Mouse (Mus musculus) liver, embryonic 16.5 days (tissue): ENCODE measurements around the gene Rnase9. TPM values are rescaled to one million over a fixed set of nuclear protein-coding genes. Genes with fewer than 3 reads are reported as not detected.

Source experiments
- ATAC-seq: fragments of 200-750 bp; cut with Nextera tagmentation; 2 replicates; pipeline ENCODE4 v1.8.0; 2017; ENCODE audit warnings: low read depth, mild to moderate bottlenecking, moderate number of reproducible peaks, moderate library complexity
- H3K27ac ChIP-seq: fragments of 300-500 bp; sonication (generic); 2 replicates; pipeline ENCODE4 v1.5.1; 2014; ENCODE audit warnings: mild to moderate bottlenecking, low read length
- H3K27me3 ChIP-seq: fragments of 300-500 bp; sonication (generic); 2 replicates; pipeline ENCODE4 v1.6.1; 2014; ENCODE audit warnings: low read depth, low read length, mixed read lengths; ENCODE audit not compliant: control insufficient read depth, insufficient read depth
- H3K36me3 ChIP-seq: fragments of 300-500 bp; sonication (generic); 2 replicates; pipeline ENCODE4 v1.6.1; 2014; ENCODE audit warnings: mild to moderate bottlenecking; ENCODE audit not compliant: control insufficient read depth, insufficient read depth
- H3K4me1 ChIP-seq: fragments of 300-500 bp; sonication (generic); 2 replicates; pipeline ENCODE4 v1.6.1; 2014; ENCODE audit warnings: low read depth, low read length, mixed read lengths; ENCODE audit not compliant: control insufficient read depth
- H3K4me2 ChIP-seq: fragments of 300-500 bp; sonication (generic); 2 replicates; pipeline ENCODE4 v1.6.1; 2014; ENCODE audit warnings: low read depth, low read length, mixed read lengths
- H3K4me3 ChIP-seq: fragments of 300-500 bp; sonication (generic); 2 replicates; pipeline ENCODE4 v1.5.1; 2014; ENCODE audit warnings: low read depth, mild to moderate bottlenecking, low read length
- H3K9ac ChIP-seq: fragments of 300-500 bp; sonication (generic); 2 replicates; pipeline ENCODE4 v1.6.1; 2014; ENCODE audit warnings: low read depth, low read length
- H3K9me3 ChIP-seq: fragments of 300-500 bp; sonication (generic); replicated peaks from 2 replicates; pipeline ENCODE4 v1.6.1; 2016; ENCODE audit warnings: low read length; ENCODE audit not compliant: control insufficient read depth
- WGBS: fragments of 180-500 bp; shearing (Covaris S2); extraction: QIAGEN DNeasy Blood & Tissue Kit; methylation state at CpG from one replicate; pipeline ENCODE4 v1.1.7; 2014; ENCODE audit not compliant: insufficient replicate concordance; 5-methylcytosine and 5-hydroxymethylcytosine counted together
- polyA plus RNA-seq: library from polyadenylated mRNA; unstranded; fragments of >200 nt; fragmentation: Nextera tagmentation; extraction: Ambion mirVana; gene quantifications from 2 replicates; pipeline ENCODE4 v1.2.1, GENCODE M21; 2015

The Rnase9 gene
- polyA plus RNA-seq, 1 experiment from 2014 or later, result not detected

DNA sequence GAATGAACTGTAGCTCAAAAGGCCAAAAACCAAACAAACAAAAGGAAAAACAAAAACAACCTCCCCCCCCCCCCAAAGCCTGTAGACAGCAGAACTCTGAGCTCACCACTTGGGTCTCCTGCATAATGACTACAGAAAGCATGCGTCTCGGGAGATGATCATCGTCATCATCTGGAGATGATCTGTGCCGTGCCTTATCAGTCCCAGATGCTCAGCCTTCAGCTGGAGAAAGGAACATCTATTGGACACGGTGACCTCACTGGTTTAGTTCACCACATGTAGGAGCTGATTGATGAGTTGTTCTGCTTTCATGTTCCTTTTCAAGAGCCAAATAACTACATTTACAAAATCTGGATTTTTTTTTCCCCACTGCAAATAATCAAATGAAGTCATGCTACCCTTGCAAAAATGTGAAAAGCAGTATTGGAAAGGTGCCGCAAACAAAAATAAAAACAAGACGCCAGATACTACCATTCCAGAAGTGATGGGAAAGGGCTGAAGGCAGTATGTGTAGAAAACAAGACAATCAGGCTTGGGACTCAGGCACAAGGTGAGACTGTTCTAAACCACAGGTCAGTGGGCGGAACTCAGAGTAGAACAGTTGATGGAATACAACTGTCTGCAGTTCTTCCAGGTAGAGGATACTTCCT lies 34.4 kb downstream of the Rnase9 start, which contains the start of gene Rnase10:
TSS of gene Rnase10 (plus strand) at position 600 of the 650 bp plus-strand sequence.
- WGBS, result 58% methylated on average over 8 of the region's 8 CpGs
- no peak for ATAC-seq
- Histone ChIP-seq H3K27me3 (no peaks in the 10 kb centered on the region), H3K4me1 (no peaks in the 10 kb centered on the region; the same call in 1 of the 2 replicates), H3K9ac (no peak within 1 kb of the TSS), H3K36me3 (no peaks in the 10 kb centered on the region), H3K9me3 (no peaks in the 10 kb centered on the region), H3K27ac (peak within 1 kb of the TSS; percentile 57), H3K4me2 (no peak within 1 kb of the TSS), H3K4me3 (no peak within 1 kb of the TSS)

- H3K4me2 ChIP-seq, result no peak overlapping the region
- no peaks in the 10 kb centered on the region for H3K27me3 ChIP-seq
- WGBS, result 36% methylated on average over 2 of the region's 2 CpGs
- no peak overlapping the region for H3K27ac ChIP-seq
- no peak overlapping the region for H3K9ac ChIP-seq
- H3K9me3 ChIP-seq, result no peaks in the 10 kb centered on the region
- H3K4me3 ChIP-seq, result no peak overlapping the region
- ATAC-seq, result peak; percentile 30; the same call in 1 of the 2 replicates
- H3K4me1 ChIP-seq, result no peaks in the 10 kb centered on the region
- no peaks in the 10 kb centered on the region for H3K36me3 ChIP-seq
Measured at GRCm38 (mm10) chr14:50997999-50998666, 43.5 kb downstream of the Rnase9 start.

DNA sequence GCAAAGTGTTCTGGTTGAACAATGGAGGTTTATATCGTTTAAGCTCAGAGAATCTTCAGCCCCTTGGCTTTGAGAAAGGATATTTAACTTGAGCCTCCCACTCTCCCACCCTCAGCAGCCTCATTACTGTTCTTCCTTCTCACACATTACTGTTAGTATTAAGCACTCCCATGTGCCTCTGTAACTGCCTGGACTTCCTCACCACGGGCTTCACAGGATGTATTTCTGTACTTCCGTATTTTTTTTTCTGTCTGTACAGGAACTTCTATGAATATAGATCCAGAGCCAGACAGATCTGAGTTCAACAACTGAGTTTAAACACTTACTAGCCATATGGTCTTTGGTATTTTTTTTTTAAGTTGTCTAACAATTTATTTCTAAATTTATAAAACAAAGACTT lies 44.6 kb downstream of the Rnase9 start:
- H3K4me2 ChIP-seq, result no peak overlapping the region
- H3K9me3 ChIP-seq, result no peaks in the 10 kb centered on the region
- H3K4me3 ChIP-seq, result no peak overlapping the region
- no peak overlapping the region for H3K27ac ChIP-seq
- no peak for ATAC-seq
- H3K4me1 ChIP-seq, result no peaks in the 10 kb centered on the region
- 16% methylated on average over 3 of the region's 3 CpGs for WGBS
- no peaks in the 10 kb centered on the region for H3K36me3 ChIP-seq
- H3K9ac ChIP-seq, result no peak overlapping the region
- no peaks in the 10 kb centered on the region for H3K27me3 ChIP-seq

DNA sequence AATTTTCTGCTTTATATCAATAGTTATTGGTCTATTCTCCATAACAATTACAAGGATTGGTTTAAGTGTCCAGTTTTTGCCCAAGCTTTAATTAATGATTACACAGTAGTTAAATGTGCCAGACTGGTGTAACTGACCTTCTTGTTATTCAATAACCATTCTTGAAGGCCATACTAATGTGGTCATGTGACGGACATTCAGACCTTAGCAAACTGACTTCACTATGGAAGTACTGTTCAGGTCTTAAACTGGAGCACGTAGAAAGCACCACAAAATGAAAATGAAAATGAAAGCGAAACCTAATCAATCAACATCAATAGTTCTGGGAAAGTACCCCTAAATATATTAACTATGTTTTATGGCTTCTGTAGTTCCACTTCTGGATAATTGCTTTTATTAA lies 50.6 kb downstream of the Rnase9 start:
- no peak overlapping the region for H3K27ac ChIP-seq
- peak; percentile 59; the same call in 1 of the 2 replicates for ATAC-seq
- 54% methylated on average over 3 of the region's 3 CpGs for WGBS

More for the DNA sequence above, 50.6 kb downstream of the Rnase9 start:
- Histone ChIP-seq H3K4me2 (0 out of 2 replicates have a peak overlapping the region, but pooled peaks have one; percentile 10), H3K9me3 (no peaks in the 10 kb centered on the region), H3K36me3 (no peaks in the 10 kb centered on the region), H3K9ac (no peak overlapping the region), H3K4me3 (no peak overlapping the region), H3K4me1 (no peaks in the 10 kb centered on the region), H3K27me3 (no peaks in the 10 kb centered on the region)

Other genes with a start within 250 kb of the Rnase9 start
- not detected in 2 replicates for gene Ccnb1ip1, start 234.1 kb downstream of the Rnase9 start, polyA plus RNA-seq
- gene Parp2, start 234.0 kb downstream of the Rnase9 start, polyA plus RNA-seq, result 28.9 and 31.0 TPM in 2 replicates
- 3.2 and 3.7 TPM in 2 replicates for gene Tep1, start 171.3 kb downstream of the Rnase9 start, polyA plus RNA-seq
- 0.08 and 0.11 TPM in 2 replicates for gene Klhl33, start 144.4 kb downstream of the Rnase9 start, polyA plus RNA-seq
- 53.3 and 54.4 TPM in 2 replicates for gene Osgep, start 117.0 kb downstream of the Rnase9 start, polyA plus RNA-seq
- gene Apex1, start 116.9 kb downstream of the Rnase9 start, polyA plus RNA-seq, result 61.8 and 61.9 TPM in 2 replicates
- 22.8 and 24.9 TPM in 2 replicates for gene Pip4p1, start 111.0 kb downstream of the Rnase9 start, polyA plus RNA-seq
- gene Pnp, start 110.8 kb downstream of the Rnase9 start, polyA plus RNA-seq, result 75.2 and 83.1 TPM in 2 replicates
- gene Gm49342, start 97.4 kb downstream of the Rnase9 start, polyA plus RNA-seq, result not detected in 2 replicates
- gene Pnp2, start 85.9 kb downstream of the Rnase9 start, polyA plus RNA-seq, result 10.6 and 11.0 TPM in 2 replicates
- gene Rnase10, start 34.1 kb downstream of the Rnase9 start, polyA plus RNA-seq, result 0.09 TPM in 1 of 2 replicates, not detected in the other
- gene Rnase11, start 8.3 kb upstream of the Rnase9 start, polyA plus RNA-seq, result not detected in 2 replicates
- gene Rnase12, start 15.8 kb upstream of the Rnase9 start, polyA plus RNA-seq, result 1.7 and 2.0 TPM in 2 replicates
- not detected in 2 replicates for gene Olfr750, start 32.6 kb upstream of the Rnase9 start, polyA plus RNA-seq
- 19.7 and 23.1 TPM in 2 replicates for gene Rnase4, start 49.2 kb upstream of the Rnase9 start, polyA plus RNA-seq
- 6.7 and 8.4 TPM in 2 replicates for gene Ang, start 49.3 kb upstream of the Rnase9 start, polyA plus RNA-seq
- gene Eddm3b, start 72.6 kb upstream of the Rnase9 start, polyA plus RNA-seq, result not detected in 2 replicates
- gene Rnase6, start 82.0 kb upstream of the Rnase9 start, polyA plus RNA-seq, result 2.7 and 3.2 TPM in 2 replicates
- gene Rnase1, start 104.9 kb upstream of the Rnase9 start, polyA plus RNA-seq, result 0.27 and 2.1 TPM in 2 replicates
- not detected in 2 replicates for gene Rnase2b, start 120.4 kb upstream of the Rnase9 start, polyA plus RNA-seq
- not detected in 2 replicates for gene Ang2, start 157.3 kb upstream of the Rnase9 start, polyA plus RNA-seq
- not detected in 2 replicates for gene Ear14, start 161.5 kb upstream of the Rnase9 start, polyA plus RNA-seq
- not detected in 2 replicates for gene Rnase2a, start 214.2 kb upstream of the Rnase9 start, polyA plus RNA-seq